Mouse (Mus musculus) cerebellum, adult 2 months (tissue): Measurements from ENCODE around the gene Miip.

Experiments
- CTCF ChIP-seq: fragments of 200-500 bp; IDR thresholded peaks from 2 replicates; pipeline ENCODE4 v1.5.1; 2011; ENCODE audit warnings: low read depth, mild to moderate bottlenecking, control low read depth, low read length, moderate library complexity, borderline replicate concordance; ENCODE audit not compliant: insufficient read depth
- POLR2A ChIP-seq: fragments of 200-500 bp; IDR thresholded peaks from 2 replicates; pipeline ENCODE4 v1.6.1; 2011; ENCODE audit warnings: low read length, control low read depth, borderline replicate concordance; ENCODE audit not compliant: insufficient read depth

- TF ChIP-seq CTCF (no peak), POLR2A (no peak)
These were observed 37.6 kb upstream of the Miip start for GRCm38 (mm10) chr4:147906230-147906629.
